Mouse (Mus musculus): ENCODE data around the gene Klf17.
A peak's percentile ranks its signal among the peaks of the same experiment; 100 is the strongest.
"Not testable (repeated sequence)": the region's sequence is repeated elsewhere in the genome, so short reads cannot be mapped to it uniquely, and the experiment has no call there.

Klf17 gene

DNA sequence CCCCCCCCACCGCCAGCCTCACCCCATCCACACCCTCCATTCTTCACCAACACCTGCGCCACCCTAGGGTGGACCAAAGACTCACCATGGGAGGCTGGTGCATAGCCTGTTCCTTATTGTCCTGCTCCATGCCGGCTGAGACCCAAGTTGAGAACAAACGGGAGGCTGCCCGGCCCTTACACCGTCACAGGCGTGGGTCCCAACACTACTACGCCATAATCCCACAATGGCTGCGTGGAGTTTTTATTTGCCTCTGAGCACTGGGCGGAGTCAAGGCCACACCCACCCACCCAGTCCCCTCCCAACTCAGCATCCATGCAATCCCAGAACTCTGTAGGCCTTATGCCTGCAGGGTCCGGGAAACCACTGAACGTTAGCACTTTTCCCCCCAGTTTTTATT is at the start of gene Klf17:
Gene Klf17 (minus strand): TSS at position 233 of the 400 bp plus-strand sequence.
- DNase-seq: no peak

DNA sequence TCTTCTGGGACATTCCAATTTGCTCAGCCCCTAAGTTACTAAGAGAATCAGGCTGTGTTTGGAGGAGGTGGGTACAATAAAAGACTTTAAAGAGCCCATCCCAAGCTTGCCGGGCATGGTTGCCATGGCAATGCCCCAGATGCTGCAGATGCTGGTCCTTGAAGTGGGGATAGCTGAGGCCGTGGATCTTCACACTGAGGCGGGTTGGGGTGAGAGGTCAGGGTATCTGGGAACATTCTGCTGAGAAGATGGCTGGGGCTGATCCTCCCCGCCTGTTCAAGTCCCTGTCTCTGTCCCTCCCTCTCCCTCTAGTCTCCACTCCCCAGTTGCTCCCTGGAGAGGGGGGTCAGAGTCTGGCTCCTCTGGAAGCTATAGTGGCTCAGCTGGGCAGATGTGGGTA is 48.9 kb upstream of the Klf17 start:
- no peak for DNase-seq

DNA sequence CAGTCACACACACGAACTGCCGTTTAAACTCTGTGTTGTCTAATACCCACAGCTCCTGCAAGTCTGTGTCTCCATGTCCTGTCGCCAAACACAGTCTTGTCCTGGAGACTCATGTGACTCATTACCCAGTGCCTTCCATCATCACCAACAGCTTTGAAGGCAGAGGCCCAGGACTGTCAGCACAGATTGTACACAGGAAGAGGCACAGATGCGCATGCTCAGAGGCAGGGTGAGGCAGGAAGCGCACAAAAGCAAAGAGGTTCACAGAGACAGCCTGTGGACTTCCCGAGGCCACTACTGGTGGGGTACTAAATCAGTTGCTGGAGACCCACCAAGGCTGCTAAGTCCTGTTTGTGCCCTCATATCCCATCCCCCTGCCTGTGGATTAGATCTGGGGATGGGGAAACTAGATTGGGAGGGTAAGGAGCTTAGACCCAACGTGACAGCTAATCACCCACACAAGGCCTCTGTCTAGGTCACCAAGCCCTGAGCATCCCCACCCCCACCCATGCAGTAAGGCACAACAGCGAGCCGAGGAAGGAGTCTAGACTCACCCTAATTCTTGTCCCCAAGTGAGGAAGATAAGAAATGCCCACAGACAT is 48.2 kb upstream of the Klf17 start:
- peak in 1 of 2 experiments; percentile 39 for DNase-seq

DNA sequence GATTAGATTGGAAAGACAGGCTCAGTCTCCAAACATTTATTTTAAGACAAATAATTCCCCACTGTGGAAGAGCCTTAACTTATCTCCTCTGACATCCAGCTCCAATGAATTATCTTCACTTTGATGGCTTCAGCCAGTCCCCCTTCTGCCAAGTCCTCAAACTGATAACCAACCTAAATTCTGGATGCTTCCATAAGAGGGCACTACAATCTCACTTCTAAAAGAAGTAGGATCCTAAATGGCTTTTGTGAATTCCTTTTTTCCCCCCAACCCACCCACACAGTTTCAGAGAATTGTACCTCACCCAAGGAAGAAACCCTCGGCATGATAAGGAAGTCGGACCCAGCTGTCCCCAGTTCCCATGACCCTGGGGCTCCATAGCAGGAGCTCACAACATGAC is 45.5 kb upstream of the Klf17 start:
- DNase-seq: no peak

DNA sequence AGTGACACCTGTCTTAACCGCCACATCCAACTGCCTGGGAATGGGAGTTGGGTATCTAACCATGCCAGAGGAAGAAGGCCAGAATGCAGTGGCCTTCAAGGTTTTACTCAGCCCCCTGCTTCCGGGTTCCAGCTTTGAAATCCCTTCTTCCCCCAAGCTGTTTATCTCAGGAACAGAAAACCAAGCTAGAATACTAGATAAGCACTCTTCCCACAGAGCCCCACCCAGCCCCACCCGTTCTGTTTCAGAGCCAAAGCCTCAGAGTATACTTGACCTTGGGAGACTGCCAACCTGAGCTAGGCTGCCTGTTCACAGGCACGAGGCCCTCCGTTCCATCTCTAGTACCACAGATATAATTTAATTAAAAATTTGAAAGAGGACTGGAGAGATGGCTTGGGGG is 41.5 kb upstream of the Klf17 start:
- DNase-seq: no peak

DNA sequence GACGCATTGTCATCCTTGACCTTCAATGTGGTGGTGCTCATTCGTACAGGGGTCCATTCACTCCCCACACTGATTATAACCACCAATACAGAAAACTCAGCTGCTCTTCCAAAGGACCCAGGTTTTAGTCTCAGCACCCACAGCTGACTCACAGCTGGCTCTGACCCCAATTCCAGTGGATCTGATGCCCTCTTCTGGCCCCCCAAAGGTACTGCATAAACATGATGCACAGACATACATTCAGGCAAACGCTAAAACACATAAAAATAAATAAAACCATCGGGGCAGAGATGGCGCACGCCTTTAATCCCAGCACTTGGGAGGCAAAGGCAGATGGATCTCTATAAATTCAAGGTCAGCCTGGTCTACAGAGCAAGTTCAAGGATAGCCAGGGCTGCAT is 34.5 kb upstream of the Klf17 start:
- no peak for DNase-seq

DNA sequence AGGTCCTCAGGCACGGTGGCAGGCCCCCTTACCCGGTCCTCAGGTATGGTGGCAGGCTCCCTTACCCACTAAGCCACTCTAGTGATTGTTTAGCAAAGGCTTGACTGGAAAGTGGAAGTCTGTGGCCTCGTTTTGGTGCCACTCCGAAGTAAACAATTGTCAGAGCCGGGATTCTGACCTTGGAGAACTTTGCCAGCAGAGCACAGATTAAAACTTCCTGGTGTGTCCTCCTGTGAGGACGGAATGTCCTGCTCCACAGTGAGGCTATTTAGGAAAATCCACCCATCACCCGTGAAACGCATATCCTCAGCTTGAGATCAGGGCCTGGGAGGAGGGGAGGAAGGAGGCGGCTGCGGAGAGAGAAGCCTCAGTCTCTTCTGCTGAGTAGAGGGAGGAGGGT is 22.9 kb upstream of the Klf17 start:
- no peak for DNase-seq

DNA sequence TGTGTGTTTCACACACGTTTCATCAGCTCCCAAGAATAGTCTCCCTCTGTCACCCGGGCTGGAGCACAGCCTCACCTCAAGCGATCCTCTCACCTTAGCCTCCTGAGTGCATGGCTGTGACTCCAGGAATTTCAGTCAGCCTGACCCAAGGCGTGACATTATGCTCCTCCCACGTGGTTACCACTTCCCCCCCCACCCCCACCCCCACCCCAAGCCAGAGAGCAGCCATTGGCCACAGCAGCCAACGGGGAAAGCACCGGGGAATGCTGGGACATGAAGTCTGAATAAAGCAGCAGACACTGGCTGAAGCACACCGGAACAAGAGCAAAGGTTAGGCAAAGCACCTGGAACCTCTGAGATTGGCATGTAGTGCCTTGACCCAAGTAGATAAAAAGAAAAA is 21.5 kb upstream of the Klf17 start:
- peak; percentile 59 to 84 for DNase-seq

DNA sequence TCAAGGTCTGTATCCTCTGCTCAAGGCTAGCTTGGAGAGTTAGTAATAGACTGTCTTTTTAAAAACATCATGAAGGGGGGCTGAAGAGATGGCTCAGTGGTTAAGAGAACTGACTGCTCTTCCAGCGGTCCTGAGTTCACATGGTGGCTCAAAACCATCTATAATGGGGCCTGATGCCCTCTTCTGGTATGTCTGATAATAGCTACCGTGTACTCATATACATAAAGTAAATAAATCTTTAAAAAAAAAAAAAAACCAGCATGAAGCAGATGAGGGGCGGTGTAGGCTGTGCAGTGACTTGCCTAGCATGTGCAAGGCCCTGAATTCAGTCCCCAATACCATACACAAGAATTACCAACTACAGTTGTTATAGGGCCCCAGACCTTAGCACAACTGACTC is 17.5 kb upstream of the Klf17 start:
- no peak for DNase-seq

DNA sequence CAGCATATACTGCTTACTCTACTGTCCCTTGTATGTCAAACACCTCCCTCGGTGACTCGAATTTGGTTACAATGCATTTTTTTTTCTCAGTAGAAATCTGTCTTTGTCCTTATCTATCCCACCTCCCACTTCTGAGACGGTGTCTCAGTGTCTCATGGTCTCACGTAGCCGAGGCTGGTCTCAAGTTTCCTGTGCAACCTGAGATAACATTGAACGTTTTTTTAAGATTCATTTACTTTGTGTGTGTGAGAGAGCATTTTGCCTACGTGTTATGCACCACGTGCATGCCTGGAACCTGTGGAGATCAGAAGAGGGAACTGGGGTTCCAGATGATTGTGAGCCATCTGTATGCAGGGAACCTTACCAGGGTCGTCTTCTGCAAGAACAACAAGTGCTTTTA is 7.5 kb upstream of the Klf17 start:
- no peak for DNase-seq

DNA sequence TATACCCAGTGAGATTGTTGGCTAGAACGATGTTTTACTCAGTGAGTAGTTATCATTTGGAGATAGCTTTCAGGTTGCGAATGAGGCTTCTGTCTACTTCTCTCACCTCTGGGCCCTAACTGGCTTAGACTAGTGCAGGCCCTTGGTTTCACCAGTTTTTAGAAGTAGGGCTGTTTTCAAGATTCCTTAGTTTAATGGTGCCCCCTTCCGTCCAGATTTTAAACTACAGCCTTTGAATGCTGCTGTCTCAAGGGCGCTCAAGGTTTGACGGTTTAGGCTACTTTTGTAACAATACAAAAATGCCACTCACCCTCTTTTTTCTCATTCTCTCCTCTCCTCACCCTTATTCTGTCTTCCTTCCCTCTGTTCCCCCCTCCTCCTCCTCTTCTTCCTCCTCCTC is 5.5 kb upstream of the Klf17 start:
- DNase-seq: peak; percentile 55 to 87

DNA sequence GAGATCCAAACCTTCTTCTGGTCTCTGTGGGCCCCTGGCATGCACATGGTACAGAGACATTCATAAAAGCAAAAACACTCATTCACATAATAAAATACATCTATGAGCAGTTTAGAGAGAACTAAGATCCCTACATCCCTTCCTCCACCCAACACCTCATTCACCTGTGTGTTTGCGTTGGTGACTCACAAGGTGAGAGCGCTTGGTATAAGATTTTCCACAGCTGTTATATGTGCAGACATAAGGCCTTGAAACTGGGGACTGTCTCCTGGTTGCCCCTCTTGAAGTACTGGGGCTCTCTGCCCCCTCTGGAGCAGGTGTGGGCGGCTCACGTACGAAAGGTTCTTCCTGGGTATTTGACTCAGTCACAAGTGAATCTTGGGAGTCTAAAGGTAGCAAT is 5.3 kb downstream of the Klf17 start:
- DNase-seq: no peak

DNA sequence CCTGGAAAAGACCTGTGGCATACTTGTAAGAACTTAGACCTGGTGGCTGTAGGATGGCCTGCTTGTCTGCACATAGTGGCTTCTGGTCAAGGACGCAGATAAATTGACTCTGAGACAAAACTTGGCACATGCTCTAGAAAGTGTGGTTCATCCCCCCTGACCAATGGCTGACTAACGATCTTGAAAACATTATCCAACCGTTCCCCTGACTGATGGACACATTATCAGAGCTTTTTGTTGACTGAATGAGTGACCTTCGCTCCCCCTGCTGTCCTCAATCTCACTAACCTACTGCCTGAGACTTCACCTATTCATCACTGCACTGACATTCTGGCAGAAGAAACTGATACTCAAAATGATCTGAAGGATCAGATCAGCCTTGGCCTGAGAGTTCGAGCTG is 13.0 kb downstream of the Klf17 start:
- DNase-seq: not testable (repeated sequence)

DNA sequence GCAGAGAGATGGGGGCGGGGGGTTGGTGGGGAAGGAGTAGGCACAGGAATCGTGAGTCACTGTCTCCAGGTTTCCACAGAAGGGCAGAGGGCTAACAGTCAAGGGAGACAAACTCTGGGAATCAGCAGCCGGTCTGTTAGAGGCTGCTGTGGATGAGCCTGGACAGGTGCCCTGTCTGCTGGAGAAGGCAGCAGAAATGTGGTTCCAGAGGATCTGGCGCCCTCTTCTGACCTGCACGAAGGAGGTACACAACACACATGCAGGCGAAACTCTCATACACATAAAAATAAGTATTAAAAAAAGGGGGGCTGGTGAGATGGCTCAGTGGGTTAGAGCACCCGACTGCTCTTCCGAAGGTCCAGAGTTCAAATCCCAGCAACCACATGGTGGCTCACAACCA is 27.9 kb downstream of the Klf17 start:
- peak; percentile 38 to 40 for DNase-seq

DNA sequence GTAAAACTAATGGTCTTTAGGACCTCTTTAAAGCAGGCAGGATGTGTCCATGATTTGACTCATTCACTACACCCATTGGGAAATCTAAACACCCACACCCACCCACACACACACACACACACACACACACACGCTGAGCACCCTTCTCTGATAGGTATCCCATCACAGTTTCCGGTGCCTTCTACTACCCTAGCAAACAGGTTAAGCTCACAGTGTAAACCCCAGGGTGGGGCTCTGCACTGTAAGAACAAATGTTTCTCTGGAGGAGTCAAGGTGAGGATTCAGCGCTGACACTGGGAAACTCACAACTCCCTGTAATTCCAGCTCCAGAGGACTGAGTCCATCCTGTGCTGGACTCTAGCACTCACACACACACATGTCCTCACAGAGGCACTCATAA is 33.5 kb downstream of the Klf17 start:
- DNase-seq: no peak

DNA sequence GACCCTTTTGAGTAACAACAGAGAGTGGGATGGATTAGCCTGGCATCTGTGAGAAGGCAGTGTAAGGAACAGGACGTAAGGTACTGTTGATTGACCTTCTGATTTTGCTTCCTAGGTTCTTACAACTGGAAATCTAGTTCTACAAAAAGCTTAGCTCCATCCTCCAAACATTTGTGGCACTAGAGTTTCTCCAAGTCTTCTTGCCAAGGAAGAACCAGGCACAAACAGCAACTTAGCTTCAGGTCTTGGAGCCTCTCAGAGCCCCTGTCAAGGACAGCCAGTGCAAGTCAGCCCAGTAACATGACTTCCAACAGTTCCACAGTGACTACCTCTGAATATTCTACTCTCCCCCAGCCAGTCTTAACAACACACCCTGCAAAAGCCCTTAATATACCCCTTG is 41.3 kb downstream of the Klf17 start, which contains the start of gene Gm12845:
Gene Gm12845 (plus strand): TSS at position 301 of the 400 bp plus-strand sequence.
- DNase-seq: no peak

DNA sequence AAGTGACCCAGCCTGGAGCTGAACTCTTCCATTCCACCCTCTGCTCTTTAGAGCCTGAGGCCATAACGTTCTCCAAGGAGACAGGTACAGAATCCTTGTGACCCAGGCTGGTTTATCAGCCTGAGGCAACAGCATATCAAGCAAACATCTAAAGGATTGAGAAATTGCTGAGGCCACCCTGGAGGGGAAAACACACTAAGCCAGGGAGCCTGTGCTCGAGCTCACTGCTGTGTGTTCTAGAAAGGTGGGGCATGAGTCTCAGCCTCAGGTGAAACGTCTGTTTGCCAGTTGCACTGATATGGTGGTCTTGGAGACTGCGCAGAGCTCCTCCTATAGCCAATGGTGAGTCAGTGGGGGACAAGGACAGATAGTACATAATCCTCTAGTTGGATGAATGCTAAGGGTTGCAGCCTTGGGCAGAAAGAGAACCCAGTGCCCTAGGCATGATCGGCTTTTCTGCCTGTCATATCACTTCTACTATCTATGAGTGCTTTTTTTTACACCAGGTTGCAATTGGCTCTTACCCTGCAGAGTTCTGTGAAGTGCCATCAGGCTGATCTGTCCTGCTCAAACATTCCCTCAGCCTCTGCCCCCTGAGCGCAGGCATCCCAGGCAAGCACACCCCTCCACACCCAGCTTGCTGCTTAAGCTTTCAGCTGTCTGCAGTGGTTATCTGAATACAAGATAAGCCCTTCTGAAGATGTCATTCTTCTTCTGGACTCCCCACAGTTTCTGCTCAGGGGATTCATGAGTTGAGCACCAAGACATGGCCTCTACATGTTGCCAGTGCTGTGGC is 51.9 kb downstream of the Klf17 start:
- no peak for DNase-seq

DNA sequence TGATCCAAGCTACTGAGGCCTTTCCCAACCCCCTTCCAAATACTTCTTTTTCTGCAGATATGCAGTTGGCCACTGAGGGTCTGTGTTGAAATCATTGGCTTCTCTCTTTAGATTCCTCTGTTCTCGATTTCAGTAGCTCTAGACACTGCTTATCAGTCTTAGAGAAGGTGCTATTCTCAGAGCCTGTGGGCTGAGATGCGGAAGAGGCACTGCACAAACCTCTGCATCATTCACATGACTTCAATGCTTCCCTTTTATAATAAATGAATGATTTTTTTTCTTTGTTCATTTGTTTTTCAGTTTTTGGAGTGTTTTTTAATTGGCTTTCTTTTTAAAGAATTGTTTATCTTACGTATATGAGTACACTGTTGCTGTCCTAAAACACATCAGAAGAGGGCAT is 53.1 kb downstream of the Klf17 start:
- no peak for DNase-seq

DNA sequence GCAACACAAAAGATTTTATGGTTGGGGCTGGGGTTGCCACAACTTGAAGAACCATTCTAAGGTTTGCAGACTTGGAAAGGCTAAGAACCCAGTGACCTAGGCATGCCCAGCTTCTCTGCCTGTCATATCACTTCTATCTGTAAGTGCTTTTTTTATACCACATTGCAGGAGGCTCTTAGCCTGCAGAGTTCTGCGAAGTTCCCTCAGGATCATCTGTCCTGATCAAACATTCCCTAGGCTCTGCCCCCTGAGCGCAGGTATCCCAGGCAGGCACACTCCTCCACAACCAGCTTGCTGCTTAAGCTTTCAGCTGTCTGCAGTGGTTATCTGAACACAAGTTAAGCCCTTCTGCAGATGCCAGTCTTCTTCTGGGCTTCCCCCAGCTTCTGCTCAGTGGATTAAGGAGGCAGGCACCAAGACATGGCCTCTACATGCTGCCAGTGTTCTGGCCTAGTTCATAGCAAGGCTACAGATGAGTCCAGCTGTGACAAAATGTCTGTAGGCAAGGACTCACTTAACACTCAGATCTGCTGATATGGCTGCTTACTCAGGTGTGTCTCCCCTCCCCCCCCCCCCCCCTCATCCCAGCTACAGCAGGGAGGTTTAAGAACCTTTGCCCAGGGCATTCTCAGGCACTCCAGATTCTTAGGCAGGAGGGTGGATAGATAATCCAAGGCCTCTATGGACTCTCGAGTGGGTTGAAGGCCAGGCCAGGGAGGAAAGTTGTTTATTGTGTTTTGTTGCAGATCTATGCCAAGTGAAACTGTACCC is 56.5 kb downstream of the Klf17 start:
- DNase-seq: peak in 1 of 2 experiments; percentile 37
